Mouse (Mus musculus) CH12.LX (cell line): Measurements from ENCODE around the gene Gm21970. TPM values are rescaled to one million over a fixed set of nuclear protein-coding genes. Genes with fewer than 3 reads are reported as not detected.

Experiments used
- DNase-seq: peaks from one replicate; pipeline ENCODE4 v3.0.0-alpha.2; 2013; ENCODE audit errors: extremely low read depth
- H3K27ac ChIP-seq: 2 replicates; pipeline ENCODE4 v1.5.1; 2012; ENCODE audit warnings: low read depth, mild to moderate bottlenecking, control low read depth, moderate library complexity; ENCODE audit not compliant: insufficient read depth
- H3K27me3 ChIP-seq: replicated peaks from 2 replicates; pipeline ENCODE3; 2012; ENCODE audit warnings: inconsistent platforms
- H3K36me3 ChIP-seq, 2 experiments: replicated peaks in 1 of 2; 2 replicates each; pipeline versions ENCODE3 to v1.6.1; 2012; ENCODE audit warnings: inconsistent platforms in 1 of 2, low read length in 1 of 2, mild to moderate bottlenecking in 1 of 2, mixed read lengths in 1 of 2, moderate library complexity in 1 of 2; ENCODE audit not compliant: control insufficient read depth in 1 of 2, insufficient read depth in 1 of 2
- H3K4me1 ChIP-seq, 2 experiments: 2 replicates each; pipeline ENCODE4 v1.6.1; 2012; ENCODE audit warnings: inconsistent platforms in 1 of 2, moderate library complexity in 1 of 2; ENCODE audit not compliant: insufficient read depth in 2 of 2, control insufficient read depth in 1 of 2
- H3K4me2 ChIP-seq: 2 replicates; pipeline ENCODE4 v1.6.1; 2012; ENCODE audit warnings: low read depth, mild to moderate bottlenecking, control low read depth; ENCODE audit not compliant: poor library complexity, insufficient read depth, severe bottlenecking
- H3K4me3 ChIP-seq, 3 experiments: fragments of 150-350 bp in 1 of 3; sonication (generic) in 1 of 3; replicated peaks in 1 of 3; 2 replicates each; pipeline versions ENCODE3 to v1.5.1; 2011 to 2012; ENCODE audit warnings: low read depth in 2 of 3, low read length in 2 of 3, mild to moderate bottlenecking in 2 of 3, moderate library complexity in 2 of 3, control low read depth in 1 of 3, improper control_type of control experiment in 1 of 3, inconsistent platforms in 1 of 3, mixed read lengths in 1 of 3; ENCODE audit not compliant: poor library complexity in 1 of 3
- H3K79me2 ChIP-seq: replicated peaks from 2 replicates; pipeline ENCODE4 v1.6.1; 2012; ENCODE audit warnings: mild to moderate bottlenecking, moderate library complexity; ENCODE audit not compliant: control insufficient read depth, poor library complexity, insufficient read depth, severe bottlenecking; ENCODE audit errors: extremely low read depth
- H3K9ac ChIP-seq: 2 replicates; pipeline ENCODE4 v1.6.1; 2012; ENCODE audit warnings: low read depth, mild to moderate bottlenecking, control low read depth, moderate library complexity; ENCODE audit not compliant: insufficient read depth
- H3K9me3 ChIP-seq: replicated peaks from 2 replicates; pipeline ENCODE3; 2012; ENCODE audit warnings: low read length, inconsistent platforms, mixed read lengths
- BHLHE40 ChIP-seq: IDR thresholded peaks from 2 replicates; pipeline ENCODE4 v1.6.1; 2011; ENCODE audit warnings: mild to moderate bottlenecking, low read depth, low read length, improper control_type of control experiment
- CHD2 ChIP-seq: IDR thresholded peaks from 2 replicates; pipeline ENCODE4 v1.6.1; 2011; ENCODE audit warnings: low read length, improper control_type of control experiment
- CTCF ChIP-seq, 2 experiments: IDR thresholded peaks in 1 of 2; conservative IDR thresholded peaks in 1 of 2; 2 replicates each; pipeline ENCODE4 v1.5.1; 2011 to 2012; ENCODE audit warnings: low read depth in 2 of 2, low read length in 2 of 2, improper control_type of control experiment in 1 of 2, inconsistent platforms in 1 of 2, mild to moderate bottlenecking in 1 of 2, moderate library complexity in 1 of 2
- ELF1 ChIP-seq: IDR thresholded peaks from 2 replicates; pipeline ENCODE4 v1.6.1; 2014; ENCODE audit warnings: low read depth, mild to moderate bottlenecking, inconsistent platforms, low read length, improper control_type of control experiment
- EP300 ChIP-seq: IDR thresholded peaks from 2 replicates; pipeline ENCODE4 v1.6.1; 2011; ENCODE audit warnings: low read length, improper control_type of control experiment
- ETS1 ChIP-seq: conservative IDR thresholded peaks from 2 replicates; pipeline ENCODE4 v1.6.1; 2012; ENCODE audit warnings: low read depth, mild to moderate bottlenecking, inconsistent platforms, low read length, improper control_type of control experiment, moderate library complexity
- GABPA ChIP-seq: IDR thresholded peaks from 2 replicates; pipeline ENCODE4 v1.6.1; 2012; ENCODE audit warnings: low read depth, low read length, improper control_type of control experiment, inconsistent platforms; ENCODE audit not compliant: insufficient replicate concordance
- HCFC1 ChIP-seq: IDR thresholded peaks from 2 replicates; pipeline ENCODE4 v1.6.1; 2012; ENCODE audit warnings: low read depth, mild to moderate bottlenecking, inconsistent platforms, low read length, improper control_type of control experiment
- JUN ChIP-seq: IDR thresholded peaks from 2 replicates; pipeline ENCODE4 v1.6.1; 2011; ENCODE audit warnings: low read depth, mild to moderate bottlenecking, low read length, improper control_type of control experiment, moderate library complexity; ENCODE audit not compliant: insufficient read depth
- JUND ChIP-seq: conservative IDR thresholded peaks from 2 replicates; pipeline ENCODE4 v1.6.1; 2011; ENCODE audit warnings: low read depth, low read length, improper control_type of control experiment
- KAT2A ChIP-seq: IDR thresholded peaks from 2 replicates; pipeline ENCODE4 v1.6.1; 2012; ENCODE audit warnings: low read length, improper control_type of control experiment, inconsistent platforms; ENCODE audit not compliant: insufficient replicate concordance
- MAX ChIP-seq: IDR thresholded peaks from 2 replicates; pipeline ENCODE4 v1.6.1; 2011; ENCODE audit warnings: low read length, improper control_type of control experiment
- MAZ ChIP-seq: IDR thresholded peaks from 2 replicates; pipeline ENCODE4 v1.6.1; 2012; ENCODE audit warnings: low read depth, mild to moderate bottlenecking, inconsistent platforms, low read length, improper control_type of control experiment, moderate library complexity
- MEF2A ChIP-seq: IDR thresholded peaks from 2 replicates; pipeline ENCODE4 v1.6.1; 2014; ENCODE audit warnings: low read depth, mild to moderate bottlenecking, inconsistent platforms, low read length, improper control_type of control experiment, borderline replicate concordance
- MXI1 ChIP-seq: IDR thresholded peaks from 2 replicates; pipeline ENCODE4 v1.6.1; 2011; ENCODE audit warnings: mild to moderate bottlenecking, low read depth, low read length, improper control_type of control experiment
- PAX5 ChIP-seq: IDR thresholded peaks from 2 replicates; pipeline ENCODE4 v1.6.1; 2012; ENCODE audit warnings: low read length, inconsistent platforms, mixed read lengths
- POLR2A ChIP-seq: IDR thresholded peaks from 2 replicates; pipeline ENCODE4 v1.6.1; 2011; ENCODE audit warnings: low read depth, mild to moderate bottlenecking, improper control_type of control experiment, low read length
- POLR2AphosphoS2 ChIP-seq: IDR thresholded peaks from 2 replicates; pipeline ENCODE4 v1.6.1; 2011; ENCODE audit warnings: low read depth, low read length, improper control_type of control experiment
- RAD21 ChIP-seq: IDR thresholded peaks from 2 replicates; pipeline ENCODE4 v1.6.1; 2011; ENCODE audit warnings: low read depth, mild to moderate bottlenecking, low read length, improper control_type of control experiment, moderate library complexity
- RCOR1 ChIP-seq: conservative IDR thresholded peaks from 2 replicates; pipeline ENCODE4 v1.6.1; 2012; ENCODE audit warnings: low read depth, mild to moderate bottlenecking, inconsistent platforms, low read length, improper control_type of control experiment
- SIN3A ChIP-seq: IDR thresholded peaks from 2 replicates; pipeline ENCODE4 v1.6.1; 2012; ENCODE audit warnings: low read length, improper control_type of control experiment, inconsistent platforms
- SMC3 ChIP-seq: IDR thresholded peaks from 2 replicates; pipeline ENCODE4 v1.6.1; 2011; ENCODE audit warnings: low read depth, low read length, improper control_type of control experiment
- TCF12 ChIP-seq: IDR thresholded peaks from 2 replicates; pipeline ENCODE4 v1.6.1; 2014; ENCODE audit warnings: low read depth, mild to moderate bottlenecking, inconsistent platforms, low read length, improper control_type of control experiment
- UBTF ChIP-seq: IDR thresholded peaks from 2 replicates; pipeline ENCODE4 v1.6.1; 2012; ENCODE audit warnings: low read depth, mild to moderate bottlenecking, inconsistent platforms, low read length, improper control_type of control experiment, moderate library complexity
- USF1 ChIP-seq: IDR thresholded peaks from 2 replicates; pipeline ENCODE4 v1.6.1; 2014; ENCODE audit warnings: low read depth, mild to moderate bottlenecking, inconsistent platforms, low read length, improper control_type of control experiment
- USF2 ChIP-seq: conservative IDR thresholded peaks from 2 replicates; pipeline ENCODE4 v1.6.1; 2011; ENCODE audit warnings: low read depth, low read length, improper control_type of control experiment
- ZC3H11A ChIP-seq: IDR thresholded peaks from 2 replicates; pipeline ENCODE4 v1.6.1; 2012; ENCODE audit warnings: low read depth, mild to moderate bottlenecking, inconsistent platforms, low read length, improper control_type of control experiment
- ZKSCAN1 ChIP-seq: IDR thresholded peaks from 2 replicates; pipeline ENCODE4 v1.6.1; 2012; ENCODE audit warnings: low read depth, inconsistent platforms, low read length, improper control_type of control experiment, borderline replicate concordance
- ZMIZ1 ChIP-seq: IDR thresholded peaks from 2 replicates; pipeline ENCODE4 v1.6.1; 2012; ENCODE audit warnings: low read depth, mild to moderate bottlenecking, inconsistent platforms, low read length, improper control_type of control experiment
- dilution Hi-C: fragments of 300-500 bp; cut with MboI; formaldehyde crosslinking; loops from 2 replicates; pipeline ENCODE4 v1.14.3; 2020; ENCODE audit warnings: low sequenced_read_pairs; ENCODE audit not compliant: extremely low pct_unique_long_range_greater_than_20kb, extremely low pct_ligation_motif_present
- in situ Hi-C: fragments of 300-500 bp; cut with MboI; formaldehyde crosslinking; loops from 3 replicates; pipeline ENCODE4 v1.14.3; 2019; ENCODE audit warnings: low sequenced_read_pairs, low pct_ligation_motif_present, low pct_unique_long_range_greater_than_20kb, mixed read lengths
- polyA plus RNA-seq: library from polyadenylated mRNA; unstranded; fragments of >175 nt; gene quantifications from 2 replicates; pipeline ENCODE4 v1.2.1, GENCODE M21; 2012; ENCODE audit warnings: low read depth; ENCODE audit not compliant: insufficient read length
- total RNA-seq, 2 experiments: library from RNA; depleted of rRNA; stranded (reverse); fragments of 300-350 nt in 1 of 2; fragments of >200 nt in 1 of 2; gene quantifications; 2 replicates each; pipeline ENCODE4 v1.2.3; 2012 to 2014

Gm21970 gene
- total and polyA plus RNA-seq, 3 experiments: not detected

DNA sequence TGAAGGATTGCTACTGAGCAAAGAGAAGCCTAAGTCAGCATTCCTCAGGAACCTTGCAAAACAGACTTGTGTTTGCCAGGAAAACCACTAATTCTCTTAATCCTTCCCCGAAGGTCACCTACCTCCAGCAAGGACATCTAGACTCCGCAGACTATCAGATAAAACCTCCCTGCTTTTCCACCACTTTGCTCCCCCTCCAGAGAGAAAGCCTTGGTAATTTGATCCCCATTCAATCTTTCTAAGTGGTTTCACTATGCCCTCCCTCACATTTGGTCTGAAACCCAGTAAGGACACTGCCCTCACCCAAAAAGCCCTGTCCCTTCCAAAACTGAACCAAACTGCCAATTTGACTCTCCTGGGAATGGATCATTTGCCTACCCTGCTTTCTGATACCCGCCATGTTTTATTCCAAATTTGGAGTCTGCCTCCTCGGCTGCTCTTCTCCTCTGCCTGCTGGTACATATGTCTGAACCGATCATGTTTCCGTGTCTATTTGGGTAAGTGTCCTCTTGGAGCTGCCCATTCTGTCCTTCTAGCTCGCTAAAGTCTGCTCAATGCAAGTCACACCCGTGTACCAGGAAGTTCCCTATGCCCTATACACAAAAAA is 36.8 kb downstream of the Gm21970 start:
- Histone ChIP-seq H3K9me3 (peaks cover 31% of the 10 kb centered on the region), H3K27me3 (no peaks in the 10 kb centered on the region), H3K27ac (no peak overlapping the region), H3K4me3 (no peak overlapping the region), H3K79me2 (no peaks in the 10 kb centered on the region), H3K36me3 (peaks cover 33 to 61% of the 10 kb centered on the region in 2 experiments), H3K4me1 (peaks cover 14 to 38% of the 10 kb centered on the region in 2 experiments), H3K4me2 (no peak overlapping the region), H3K9ac (no peak overlapping the region)
- no peak for DNase-seq
- in situ Hi-C loops (no loop called here), dilution Hi-C loops (no loop called here)
- no peak for TF ChIP-seq BHLHE40
- no peak for TF ChIP-seq POLR2A
- no peak for TF ChIP-seq MEF2A
- TF ChIP-seq HCFC1: no peak
- no peak for TF ChIP-seq ELF1
- TF ChIP-seq CTCF (conservative IDR thresholded peaks at IDR 0.05 in 1 of 2, IDR thresholded peaks at IDR 0.05 in 1 of 2; ENCODE audit: low read depth in 2 of 2, low read length in 2 of 2): no peak
- TF ChIP-seq SMC3: no peak
- no peak for TF ChIP-seq TCF12
- TF ChIP-seq GABPA: no peak
- TF ChIP-seq JUN: no peak
- TF ChIP-seq PAX5: no peak
- TF ChIP-seq MAX: no peak
- no peak for TF ChIP-seq RAD21
- no peak for TF ChIP-seq MAZ
- TF ChIP-seq RCOR1: no peak
- no peak for TF ChIP-seq CHD2
- no peak for TF ChIP-seq SIN3A

DNA sequence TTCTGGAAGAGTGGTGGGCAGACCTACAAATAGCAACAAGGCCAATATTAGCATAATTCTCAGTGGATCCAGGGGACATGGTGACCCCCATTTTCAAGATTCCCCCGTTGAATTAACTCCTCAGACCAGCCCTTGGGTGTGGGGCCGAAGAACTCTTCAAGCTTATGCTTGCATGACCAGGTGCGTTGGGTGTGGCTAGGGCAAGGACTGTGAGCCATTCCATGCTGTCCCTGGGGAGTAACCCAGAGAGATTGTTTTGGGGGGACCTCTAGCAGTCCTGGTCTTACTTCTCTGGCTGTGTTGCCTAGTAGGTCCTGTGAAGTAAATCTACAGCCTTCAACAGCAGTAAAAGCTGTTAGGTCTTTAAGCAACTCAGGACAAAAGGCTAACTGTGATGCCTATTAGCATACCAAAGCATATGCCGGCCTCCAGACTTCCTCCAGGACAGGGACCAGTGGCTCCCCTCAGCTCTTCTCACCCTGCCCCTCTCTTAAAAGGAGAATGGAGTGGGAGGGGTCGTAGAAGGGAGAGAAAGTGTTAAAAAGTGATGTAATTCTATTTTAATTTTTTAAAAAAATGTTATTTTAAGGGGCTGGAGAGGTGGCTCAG is 41.3 kb downstream of the Gm21970 start:
- no peaks in the 10 kb centered on the region for H3K79me2 ChIP-seq
- H3K4me3 ChIP-seq: no peak overlapping the region
- H3K4me1 ChIP-seq: peaks cover 31 to 43% of the 10 kb centered on the region in 2 experiments
- dilution Hi-C loops (no loop called here), in situ Hi-C loops (no loop called here)
- no peak overlapping the region for H3K27ac ChIP-seq
- H3K9ac ChIP-seq: peak overlapping the region; percentile 29; the same call in 1 of the 2 replicates
- peak overlapping the region; percentile 21 for H3K4me2 ChIP-seq
- H3K9me3 ChIP-seq: peaks cover 25% of the 10 kb centered on the region
- peak; percentile 59 for DNase-seq
- H3K36me3 ChIP-seq: peaks cover 0 to 16% of the 10 kb centered on the region in 2 experiments
- H3K27me3 ChIP-seq: no peaks in the 10 kb centered on the region
- TF ChIP-seq POLR2A: no peak
- no peak for TF ChIP-seq UBTF
- TF ChIP-seq ZMIZ1: no peak; the same call in 1 of the 2 replicates
- no peak for TF ChIP-seq RCOR1
- peak; percentile 64; the same call in 1 of the 2 replicates for TF ChIP-seq MXI1
- TF ChIP-seq ZKSCAN1: no peak
- TF ChIP-seq MAZ: no peak; the same call in 1 of the 2 replicates
- no peak for TF ChIP-seq RAD21
- TF ChIP-seq USF1: no peak
- TF ChIP-seq USF2: no peak
- TF ChIP-seq SMC3: no peak
- no peak for TF ChIP-seq POLR2AphosphoS2
- no peak for TF ChIP-seq ZC3H11A
- TF ChIP-seq KAT2A: 0 out of 2 replicates have a peak, but pooled peaks have one; percentile 19
- peak; percentile 38; the same call in 1 of the 2 replicates for TF ChIP-seq BHLHE40
- no peak for TF ChIP-seq JUND
- peak; percentile 29; the same call in 1 of the 2 replicates for TF ChIP-seq SIN3A
- TF ChIP-seq ELF1: no peak
- no peak; the same call in 1 of the 2 replicates for TF ChIP-seq ETS1
- TF ChIP-seq MEF2A: peak; percentile 22; the same call in 1 of the 2 replicates
- TF ChIP-seq EP300: peak; percentile 76; the same call in 1 of the 2 replicates
- TF ChIP-seq HCFC1: peak; percentile 29; the same call in 1 of the 2 replicates
